Mouse (Mus musculus): ENCODE measurements around the gene Camk1.

Gene Camk1

DNA sequence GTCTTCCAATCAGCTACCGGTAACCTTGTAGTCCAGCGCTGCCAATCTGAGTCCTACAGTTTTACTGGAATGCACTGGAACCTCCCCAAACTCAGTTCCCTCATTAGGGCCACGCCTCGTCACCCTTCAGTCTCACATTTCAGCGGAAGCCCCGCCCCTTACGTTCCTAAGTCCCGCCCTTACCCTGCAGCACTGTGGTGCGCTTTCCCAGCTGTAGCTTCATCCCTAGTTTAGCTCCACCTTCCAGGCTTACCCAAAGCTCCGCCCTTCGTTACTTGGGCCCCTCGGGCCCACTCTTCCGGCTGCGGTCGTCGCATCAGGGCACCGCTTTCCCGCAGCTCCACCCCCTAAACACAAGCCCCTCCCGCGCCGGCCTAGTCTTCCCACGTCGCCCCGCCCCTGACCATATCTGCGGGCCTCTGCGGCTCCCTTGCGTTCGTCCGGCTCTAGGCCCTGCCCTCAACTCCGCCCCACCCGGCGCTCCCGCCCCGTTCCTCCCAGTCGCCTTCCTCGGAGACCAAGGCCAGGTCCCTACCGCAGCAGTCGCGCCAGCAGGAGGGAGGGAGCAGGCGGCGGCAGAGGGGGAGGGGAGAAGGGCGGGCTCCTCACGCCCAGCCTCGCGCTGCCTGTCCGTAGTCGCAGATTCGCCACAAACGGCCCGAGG, 37.3 kb downstream of the Camk1 start:
- DNase-seq (ENCODE audit: low read depth): peak; percentile 98

DNA sequence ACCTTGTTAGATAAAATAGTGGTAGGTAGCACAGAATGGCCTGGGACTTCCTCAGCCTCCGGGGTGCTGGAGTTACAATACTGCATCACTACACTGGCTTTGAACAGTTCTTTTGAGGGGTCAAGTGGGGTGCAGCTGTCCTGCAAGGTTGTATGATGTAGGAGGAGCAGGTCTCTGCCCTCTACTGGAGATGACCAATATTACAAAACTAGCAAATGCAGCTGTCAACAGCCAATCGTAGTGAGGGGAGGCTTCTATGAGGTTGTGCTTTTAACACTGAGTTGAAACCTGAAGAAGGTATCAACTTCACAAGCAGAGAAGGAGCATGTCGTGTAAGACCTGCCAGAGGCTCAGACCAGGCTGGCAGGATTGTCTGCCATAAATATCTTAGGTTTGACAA, 41.5 kb downstream of the Camk1 start:
- DNase-seq (ENCODE audit: low read depth): no peak

DNA sequence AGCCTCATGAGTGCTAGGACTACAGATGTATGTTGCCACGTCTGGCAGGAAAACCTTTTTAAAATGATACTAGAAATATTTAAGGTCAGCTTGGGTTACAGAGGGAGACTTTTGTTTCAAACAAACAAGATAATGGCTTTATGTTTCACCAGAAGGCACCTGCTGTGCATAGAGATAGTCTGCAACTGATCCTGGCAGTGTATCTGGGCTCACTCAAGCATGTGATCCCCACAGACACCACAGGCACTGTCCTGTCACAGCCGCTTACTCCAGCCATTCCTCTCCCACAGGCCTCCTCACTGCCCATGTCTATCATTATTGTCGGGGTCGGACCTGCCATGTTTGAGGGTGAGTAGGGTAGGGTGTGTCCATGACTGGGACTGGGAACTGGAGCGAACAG, 42.4 kb downstream of the Camk1 start:
- no peak for DNase-seq (ENCODE audit: low read depth)

DNA sequence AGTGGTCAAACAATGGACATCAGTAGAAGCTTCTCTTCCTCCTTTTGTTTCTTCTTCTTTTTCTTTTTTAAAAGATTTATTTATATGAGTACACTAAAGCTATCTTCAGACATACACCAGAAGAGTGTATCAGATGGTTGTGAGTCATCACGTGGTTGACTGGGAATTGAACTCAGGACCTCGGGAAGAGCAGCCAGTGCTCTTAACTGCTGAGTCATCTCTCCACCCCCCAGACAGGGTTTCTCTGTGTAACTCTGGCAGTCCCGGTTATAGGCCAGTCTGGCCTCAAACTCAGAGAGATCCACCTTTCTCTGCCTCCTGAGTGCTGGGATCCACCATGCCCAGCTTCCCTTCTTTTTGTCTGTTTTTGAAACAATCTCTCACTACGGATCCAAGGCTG, 47.1 kb downstream of the Camk1 start:
- no peak for DNase-seq (ENCODE audit: low read depth)

DNA sequence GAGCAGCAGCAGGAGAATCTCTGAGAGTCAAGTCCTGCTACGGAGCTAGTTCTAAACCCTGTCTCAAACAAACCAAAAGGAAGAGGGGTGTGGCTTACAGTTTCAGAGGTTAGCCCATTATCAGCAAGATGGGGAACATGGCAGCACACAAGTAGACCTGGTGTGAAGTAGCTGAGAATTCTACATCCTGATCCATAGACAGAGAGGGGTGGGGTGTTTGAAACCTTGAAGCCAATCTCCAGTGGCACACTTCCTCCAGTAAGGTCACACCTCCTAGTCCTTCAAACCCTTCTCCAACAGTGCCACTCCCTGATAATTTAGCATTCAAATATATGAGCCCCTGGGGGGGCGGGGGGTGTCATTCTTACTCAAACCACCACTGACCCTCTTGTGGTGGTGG, 47.7 kb downstream of the Camk1 start:
- DNase-seq (ENCODE audit: low read depth): no peak

DNA sequence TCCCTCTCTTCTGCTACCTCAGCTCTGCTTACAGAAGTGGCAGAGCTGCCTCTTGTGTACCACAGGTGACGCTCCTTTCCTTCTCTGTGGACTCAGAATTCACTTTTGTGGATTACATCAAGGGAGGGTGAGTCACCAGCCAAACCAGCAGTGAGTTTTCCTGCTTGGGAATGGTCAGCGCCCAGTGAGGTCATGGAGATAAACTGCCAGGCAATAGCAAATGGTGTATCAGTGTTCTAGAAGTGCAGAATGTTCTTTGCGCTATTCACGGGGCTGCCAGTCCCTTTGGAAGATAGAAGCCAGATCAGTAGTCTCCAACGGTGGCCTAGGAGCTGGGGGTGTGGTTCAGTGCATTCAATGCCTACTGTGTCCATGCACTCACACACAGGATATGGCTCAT, 50.8 kb downstream of the Camk1 start:
- no peak for DNase-seq (ENCODE audit: low read depth)

DNA sequence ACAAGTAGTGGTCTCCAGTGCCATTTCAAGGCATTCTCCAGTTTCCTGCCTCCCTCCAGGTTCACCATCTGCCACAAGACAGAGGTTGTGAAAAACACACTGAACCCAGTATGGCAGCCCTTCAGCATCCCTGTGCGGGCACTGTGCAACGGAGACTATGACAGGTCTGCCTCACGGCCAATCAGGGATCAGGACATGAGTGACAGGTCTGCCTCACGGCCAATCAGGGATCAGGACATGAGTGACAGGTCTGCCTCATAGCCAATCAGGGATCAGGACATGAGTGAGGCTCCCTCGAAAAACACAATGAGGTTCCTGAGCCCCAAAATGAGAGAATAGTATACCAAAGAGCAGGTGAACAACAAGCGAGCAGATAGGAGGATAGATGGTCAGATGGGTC, 53.4 kb downstream of the Camk1 start:
- no peak for DNase-seq (ENCODE audit: low read depth)

DNA sequence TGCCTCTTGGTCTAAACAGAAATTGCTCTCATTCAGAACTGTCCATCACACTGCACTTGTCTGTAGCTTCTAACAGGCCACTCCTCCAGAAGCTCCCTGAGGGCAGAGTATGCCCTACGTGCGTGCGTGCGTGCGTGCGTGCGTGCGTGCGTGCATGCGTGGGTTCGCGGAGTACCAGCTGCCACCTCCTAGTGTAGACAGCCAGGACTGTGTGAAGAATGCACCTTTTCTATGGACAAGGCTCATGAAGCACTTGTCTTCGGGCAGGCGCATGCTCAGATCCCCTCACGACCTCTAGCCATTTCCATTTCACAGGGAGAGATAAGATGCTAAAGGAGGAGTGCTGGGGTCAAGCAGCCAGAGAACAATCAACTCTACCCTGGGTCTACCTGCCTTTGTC, 54.4 kb downstream of the Camk1 start:
- no peak for DNase-seq (ENCODE audit: low read depth)

DNA sequence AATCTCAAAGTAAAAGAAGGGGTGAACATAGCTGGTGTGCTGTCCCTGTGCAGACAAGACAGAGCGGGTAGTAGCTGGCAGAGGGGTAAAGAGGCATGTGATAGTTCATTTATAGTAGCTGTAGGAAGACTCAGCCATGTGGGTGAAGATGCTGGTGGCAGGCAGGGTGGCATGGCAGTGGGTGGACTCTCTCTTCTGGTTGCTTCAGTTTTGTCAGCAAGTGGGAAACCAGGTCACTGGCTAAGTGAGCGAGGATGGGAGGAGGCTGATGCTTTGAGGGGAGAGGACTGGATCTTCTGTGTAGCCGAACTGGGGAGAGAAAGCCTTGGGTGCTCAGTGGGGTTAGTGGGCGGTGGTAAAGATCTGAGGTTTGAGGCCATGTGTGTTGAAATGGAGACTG, 56.5 kb downstream of the Camk1 start:
- no peak for DNase-seq (ENCODE audit: low read depth)

DNA sequence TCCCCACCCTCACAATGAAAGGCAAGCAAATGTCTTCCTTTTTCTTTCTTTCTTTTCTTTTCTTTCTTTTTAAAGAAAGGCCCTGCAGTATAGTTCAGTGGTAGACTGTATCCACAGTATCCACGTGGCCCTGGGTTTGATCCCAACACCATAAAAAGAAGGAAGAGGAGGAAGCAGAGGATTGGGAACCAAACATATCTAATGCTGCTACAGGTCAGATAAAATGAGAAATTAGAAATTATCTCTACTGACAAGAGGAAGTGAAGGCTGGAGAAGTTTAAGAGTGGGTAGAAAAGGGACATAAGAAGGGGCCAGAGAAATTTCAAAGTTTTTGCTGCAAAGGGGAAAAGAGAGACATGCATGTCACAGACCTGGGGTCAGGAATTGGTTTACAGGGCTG, 57.5 kb downstream of the Camk1 start:
- DNase-seq (ENCODE audit: low read depth): no peak

DNA sequence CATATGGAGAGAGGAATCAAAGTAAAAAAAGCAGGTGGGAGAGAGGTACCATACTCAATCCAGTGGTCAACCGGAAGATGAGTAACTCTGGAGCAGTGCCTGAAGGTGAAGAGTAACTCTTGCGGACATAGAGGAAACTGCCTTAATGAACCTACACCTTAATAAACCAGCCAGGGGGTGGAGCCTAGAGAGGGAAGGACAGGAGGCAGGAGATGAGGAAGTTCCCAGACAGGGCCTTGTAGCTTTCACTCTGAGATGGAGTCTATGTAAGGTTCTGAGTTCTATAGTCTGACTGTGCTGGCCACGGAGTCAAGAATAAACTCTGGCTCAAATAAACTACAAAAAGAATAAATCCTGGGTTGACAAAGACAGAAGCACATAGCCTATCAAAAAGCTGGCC, 58.9 kb downstream of the Camk1 start:
- no peak for DNase-seq (ENCODE audit: low read depth)
